Mouse (Mus musculus) liver, adult 2 months (tissue): ENCODE data around the gene Sc5d.
A peak's percentile ranks its signal among the peaks of the same experiment; 100 is the strongest.

Source experiments
- CTCF ChIP-seq: fragments of 200-500 bp; IDR thresholded peaks from 2 replicates; pipeline ENCODE4 v1.5.1; 2011; ENCODE audit warnings: low read depth, low read length, control low read depth
- POLR2A ChIP-seq: fragments of 200-500 bp; IDR thresholded peaks from 2 replicates; pipeline ENCODE4 v1.6.1; 2011; ENCODE audit warnings: low read length, control low read depth; ENCODE audit not compliant: insufficient read depth; ENCODE audit errors: extremely low read depth

DNA sequence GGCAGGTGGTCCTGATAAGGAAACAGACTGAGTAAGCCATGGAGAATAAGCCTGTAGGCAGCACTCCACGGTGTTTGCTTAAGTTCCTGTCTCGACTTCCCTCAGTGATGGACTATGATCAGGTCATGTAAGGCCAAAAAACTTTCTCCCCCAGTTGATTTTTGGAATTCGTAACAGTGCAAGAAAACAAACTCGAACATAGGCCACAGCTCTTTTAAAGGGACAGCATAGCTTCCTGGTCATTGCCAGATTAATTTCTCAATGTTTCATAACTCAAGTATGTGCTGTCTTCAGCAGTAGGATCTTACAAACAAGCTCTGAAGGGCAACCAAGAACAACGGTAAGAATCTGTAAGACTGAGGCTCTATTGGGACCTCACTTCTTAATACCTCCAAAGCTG lies 7.4 kb upstream of the Sc5d start:
- TF ChIP-seq CTCF: no peak
- TF ChIP-seq POLR2A: 0 out of 2 replicates have a peak, but pooled peaks have one; percentile 12
